Mouse (Mus musculus) lung, adult 18-20 months (tissue): ENCODE data around the gene Acot13.

ENCODE experiments used
- DNase-seq, 2 experiments: peaks; one replicate each; pipeline ENCODE4 v3.0.0; 2022; ENCODE audit warnings: mixed read lengths in 2 of 2

The Acot13 gene

DNA sequence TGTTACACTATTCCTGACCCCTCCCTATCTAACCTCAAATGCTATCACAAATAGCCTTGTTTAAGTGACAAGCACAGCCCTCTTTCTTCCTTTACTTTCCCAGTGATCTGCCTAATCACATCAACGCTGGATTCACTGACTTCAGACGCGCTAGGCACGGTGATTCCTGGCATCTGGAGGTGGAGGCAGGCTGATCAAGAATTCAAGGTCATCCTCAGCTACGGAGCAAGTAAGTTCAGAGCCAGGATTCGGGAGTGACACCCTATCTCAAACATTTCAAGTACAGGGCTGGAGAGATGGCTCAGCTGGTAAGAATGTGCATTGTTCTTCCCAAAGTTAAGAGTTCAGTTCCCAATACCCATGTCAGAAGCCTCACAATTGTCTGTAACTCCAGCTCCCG lies 5.2 kb downstream of the Acot13 start:
- no peak for DNase-seq

DNA sequence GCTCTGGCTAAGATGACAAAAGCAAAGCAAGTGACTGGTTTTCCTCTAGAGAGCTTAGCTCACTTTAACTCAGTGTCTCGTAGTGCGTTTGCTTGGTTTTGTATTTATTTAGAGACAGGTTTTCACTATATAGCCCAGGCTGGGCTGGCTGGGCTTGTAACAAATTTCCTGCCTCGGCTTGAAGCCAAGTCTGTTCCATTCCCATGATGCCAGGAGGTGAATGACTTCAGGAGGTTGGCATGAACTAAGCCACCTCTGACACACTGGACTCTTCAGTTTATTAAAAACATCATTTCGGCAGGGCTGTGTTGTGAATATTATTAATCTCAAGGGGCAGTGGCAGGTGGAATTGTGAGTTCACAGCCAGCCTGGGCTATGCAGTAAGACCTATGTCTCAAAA lies 5.8 kb downstream of the Acot13 start:
- DNase-seq = no peak

DNA sequence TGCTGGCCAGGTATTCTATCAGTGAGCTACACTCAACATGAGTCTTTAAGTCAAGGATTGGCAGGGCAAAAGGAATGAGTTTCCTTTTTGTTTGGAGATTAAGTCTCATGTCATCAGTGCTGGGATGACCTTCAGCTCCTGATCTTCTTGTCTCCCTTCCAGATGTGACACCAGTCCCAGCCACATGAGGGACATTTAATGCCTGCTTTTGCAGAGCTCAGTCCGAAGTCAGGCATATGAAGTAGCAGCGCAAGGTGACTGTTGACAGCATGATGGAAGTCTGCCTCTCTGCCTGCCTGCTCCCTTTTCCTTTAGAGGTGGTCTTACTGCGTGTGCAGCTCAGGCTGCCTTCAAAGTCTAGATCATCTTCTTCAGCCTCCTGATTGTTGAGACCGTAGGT lies 6.7 kb downstream of the Acot13 start:
- DNase-seq = no peak

DNA sequence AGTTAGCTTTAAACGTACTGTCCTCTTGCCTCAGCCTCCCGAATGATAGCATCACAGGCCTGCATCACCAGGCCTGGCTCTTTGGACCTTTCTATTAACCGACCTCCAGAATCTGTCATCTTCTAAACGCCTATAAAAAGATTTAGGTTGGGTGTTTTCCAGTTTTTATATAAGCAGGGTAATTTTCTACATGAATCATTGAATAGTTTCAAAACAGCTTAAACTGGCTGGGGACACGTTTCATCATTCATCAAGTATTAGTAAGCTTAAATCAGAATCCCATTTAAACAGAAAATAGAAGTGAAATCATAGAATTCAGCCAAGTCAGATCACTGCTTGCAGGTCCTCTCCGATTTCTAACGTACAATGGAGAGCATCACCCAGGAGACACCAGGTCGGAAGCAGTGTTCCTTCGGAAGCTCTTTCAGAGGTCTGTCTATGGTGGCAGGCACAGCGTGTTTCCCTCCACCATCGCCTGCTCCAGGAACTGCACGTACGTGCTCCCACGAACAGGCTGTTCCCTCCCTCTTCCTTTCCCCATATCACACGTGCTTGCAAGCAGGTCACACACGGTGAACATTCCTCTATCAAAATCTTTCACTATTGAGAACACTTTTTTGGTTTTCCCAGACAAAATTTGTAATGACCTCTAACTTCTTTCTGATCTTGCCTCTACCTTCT lies 8.5 kb downstream of the Acot13 start:
- DNase-seq = no peak

DNA sequence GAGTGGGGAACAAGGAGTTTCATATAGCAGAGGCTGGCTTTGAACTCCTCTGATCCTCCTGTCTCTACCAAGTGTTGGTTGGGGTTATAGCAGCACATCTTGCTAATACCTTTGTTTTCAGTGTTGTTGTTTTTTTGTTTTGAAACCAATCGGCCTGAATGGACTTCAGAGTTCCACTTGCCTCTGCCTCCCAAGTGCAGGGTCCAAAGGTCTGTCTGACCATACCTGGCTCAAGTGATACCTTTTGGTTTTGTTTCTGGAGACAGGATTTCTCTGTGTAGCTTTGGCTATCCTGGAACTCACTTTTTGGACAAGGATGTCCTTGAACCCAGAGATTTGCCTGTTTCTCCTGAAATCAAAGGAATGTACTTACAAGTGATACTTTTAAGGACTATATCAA lies 11.4 kb downstream of the Acot13 start:
- no peak for DNase-seq

DNA sequence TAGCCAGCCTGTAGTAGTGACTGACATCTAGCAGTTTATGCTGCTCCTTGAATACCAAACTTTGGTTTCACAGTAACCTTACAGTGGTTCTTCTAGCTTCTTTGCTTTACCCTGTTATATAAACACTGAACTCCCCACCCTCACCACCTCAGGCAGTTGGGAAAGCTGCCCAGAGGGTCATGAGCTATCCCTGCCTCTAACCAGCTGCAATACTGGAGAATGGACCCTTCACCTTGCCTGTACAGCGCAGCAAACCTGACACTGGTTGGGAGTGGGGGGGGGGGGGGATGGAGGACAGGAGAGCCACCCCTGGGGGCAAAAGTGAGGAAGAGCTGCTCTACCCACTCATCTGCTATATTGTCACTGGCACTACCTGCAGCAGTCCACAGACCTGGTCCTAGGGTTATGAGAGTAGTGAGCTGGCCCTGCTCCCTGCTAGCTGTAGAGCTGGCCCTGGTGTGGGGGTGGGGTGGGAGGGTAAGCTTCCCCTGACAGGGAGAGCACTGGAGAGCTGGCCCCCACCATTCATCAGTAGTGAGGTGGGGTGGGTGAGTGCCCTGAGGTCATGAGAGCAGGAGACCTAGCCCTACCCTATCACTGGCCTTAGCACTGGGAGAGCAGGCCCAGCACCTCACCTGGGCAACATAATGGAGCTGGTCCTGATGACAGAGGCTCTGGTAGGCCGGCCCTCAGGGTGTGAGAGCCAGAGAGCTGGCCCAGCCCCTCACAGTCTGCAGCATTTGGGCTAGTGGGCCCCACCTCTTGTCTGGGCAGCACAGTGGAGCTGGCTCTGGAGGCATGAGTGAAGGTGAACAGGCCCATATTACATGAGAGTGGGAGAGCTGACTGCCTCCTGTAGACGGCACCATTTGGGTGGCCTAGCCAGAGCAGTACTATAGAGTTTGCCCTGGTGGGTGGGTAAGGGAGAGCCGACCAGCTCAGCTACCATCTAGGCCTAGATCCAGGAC lies 14.9 kb downstream of the Acot13 start:
- no peak for DNase-seq

DNA sequence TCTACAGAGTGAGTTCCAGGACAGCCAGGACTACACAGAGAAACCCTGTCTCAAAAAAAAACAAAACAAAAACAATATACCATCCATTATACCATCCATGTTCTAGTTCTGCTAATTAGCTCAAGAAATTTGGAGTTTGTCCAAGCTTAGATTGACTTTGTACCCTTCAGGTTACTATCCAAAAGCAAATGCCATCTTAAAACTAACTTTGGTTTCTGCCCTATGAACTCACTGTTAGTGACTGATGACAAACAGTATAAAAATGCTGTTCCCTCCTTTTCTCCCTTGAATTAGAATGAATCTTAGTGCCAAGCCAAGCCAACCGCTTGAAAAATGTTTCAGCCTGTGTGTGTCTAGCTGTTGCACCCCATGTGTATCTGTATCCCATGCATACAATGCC lies 16.7 kb downstream of the Acot13 start:
- DNase-seq = no peak

DNA sequence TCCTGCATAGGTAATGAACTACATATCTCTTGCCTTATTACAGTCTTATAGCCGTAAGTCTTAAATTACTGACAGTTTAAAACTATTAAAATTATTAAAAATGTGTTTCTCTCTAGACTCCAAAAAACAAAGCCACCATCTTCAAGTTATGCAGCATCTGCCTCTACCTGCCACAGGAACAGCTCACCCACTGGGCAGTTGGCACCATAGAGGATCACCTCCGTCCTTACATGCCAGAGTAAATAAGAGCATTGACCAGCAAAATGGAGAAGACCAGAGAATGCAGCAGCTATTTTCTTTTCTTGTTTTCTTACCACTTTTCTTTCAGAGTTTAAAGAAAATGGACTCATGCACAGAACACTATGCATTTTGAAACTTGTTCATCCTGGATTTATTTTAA lies 18.8 kb downstream of the Acot13 start:
- no peak for DNase-seq

DNA sequence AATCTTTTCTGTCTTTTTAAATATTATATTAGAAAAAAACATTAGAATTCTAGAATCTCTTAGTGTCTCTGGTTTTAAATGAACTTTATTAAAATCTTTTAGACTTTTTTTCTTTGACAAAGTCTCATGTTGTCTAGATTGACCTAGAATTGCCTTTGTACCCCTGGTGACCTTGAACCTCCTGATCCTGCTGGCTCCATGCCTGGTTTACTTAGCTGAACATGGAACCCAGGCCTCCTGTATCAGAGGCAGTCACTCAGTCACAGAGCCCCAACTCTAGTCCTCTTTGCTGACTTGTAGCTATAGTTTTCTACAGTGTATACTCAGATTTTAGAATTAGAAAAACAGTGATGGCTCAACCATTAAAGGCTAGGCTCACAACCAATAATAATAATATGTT lies 25.3 kb downstream of the Acot13 start:
- no peak for DNase-seq

DNA sequence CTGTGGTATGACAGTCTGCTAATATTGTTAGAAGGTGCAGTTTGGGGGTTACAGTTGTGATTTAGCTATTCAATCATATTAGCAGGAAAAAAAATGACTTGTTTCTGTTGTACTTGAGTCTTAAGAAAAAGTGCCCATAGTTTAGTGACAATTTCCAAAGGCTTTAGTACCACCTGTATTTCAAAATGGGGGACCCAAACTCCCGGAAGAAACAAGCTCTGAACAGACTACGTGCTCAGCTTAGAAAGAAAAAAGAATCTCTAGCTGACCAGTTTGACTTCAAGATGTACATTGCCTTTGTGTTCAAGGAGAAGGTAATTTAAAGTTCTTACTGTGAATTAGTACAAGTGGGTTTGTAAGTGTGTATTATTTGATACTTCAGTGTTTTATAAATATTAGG lies 28.1 kb downstream of the Acot13 start:
- no peak for DNase-seq

DNA sequence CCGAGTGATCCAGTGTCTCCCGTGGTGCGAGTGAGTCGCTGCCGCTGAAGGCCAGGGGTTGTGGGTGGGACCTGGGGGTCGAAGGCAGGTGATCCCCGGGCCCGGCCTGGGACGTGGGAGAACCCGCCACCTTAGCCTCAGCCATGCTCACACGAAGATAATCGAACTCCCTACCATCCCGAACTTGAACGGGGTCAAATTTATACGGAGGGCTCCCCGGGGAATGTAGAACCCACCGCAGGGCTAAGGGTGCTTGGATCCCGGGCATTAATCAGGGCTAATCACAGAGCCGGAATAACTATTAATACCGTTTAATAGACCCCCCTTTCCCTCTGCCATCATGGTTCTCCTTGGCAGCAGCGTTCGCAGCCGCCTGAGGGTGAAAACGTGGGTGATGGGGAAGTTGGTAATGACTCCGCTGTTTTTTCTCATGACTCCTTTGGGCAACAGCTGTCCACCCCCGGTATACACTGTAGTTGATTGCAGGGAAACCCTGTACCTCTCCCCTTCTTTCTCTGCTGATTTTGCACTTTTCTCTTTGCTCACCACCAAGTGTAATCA lies 29.1 kb downstream of the Acot13 start:
- peak; percentile 40 to 49 for DNase-seq

DNA sequence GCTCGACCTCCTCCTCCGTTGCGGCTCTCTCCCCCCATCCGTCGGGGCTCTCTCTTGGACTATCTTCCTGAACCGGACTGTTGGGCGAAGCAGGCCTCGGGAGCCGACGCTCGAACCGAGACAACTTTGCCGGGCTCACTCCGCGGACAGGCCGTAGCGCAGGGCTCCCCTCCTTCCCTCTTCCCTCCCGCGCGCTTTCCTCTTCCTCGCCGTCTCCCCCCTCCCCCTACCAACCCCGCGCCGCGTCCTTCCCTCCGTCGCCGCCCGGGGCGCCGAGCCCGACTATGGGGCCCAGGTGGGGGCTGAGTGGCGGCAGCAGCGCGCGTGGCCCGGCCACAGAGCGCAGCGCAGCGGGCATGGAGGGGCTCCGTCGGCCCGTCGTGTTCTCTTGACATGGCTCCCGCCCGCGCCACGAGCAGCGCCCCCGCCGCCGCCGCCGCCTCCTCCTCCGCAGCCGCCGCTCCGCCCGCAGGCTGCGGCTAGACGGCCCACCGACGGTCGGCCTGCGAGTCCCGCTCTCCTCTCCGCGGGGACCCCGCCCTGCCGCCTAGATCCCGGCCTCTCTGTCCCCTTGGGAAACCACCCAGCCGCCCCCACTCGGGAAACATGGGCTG lies 29.9 kb downstream of the Acot13 start, which contains the start of gene BC005537:
BC005537 (plus strand) TSS at position 350 of the 614 bp plus-strand sequence.
- peak; percentile 39 to 47 for DNase-seq

DNA sequence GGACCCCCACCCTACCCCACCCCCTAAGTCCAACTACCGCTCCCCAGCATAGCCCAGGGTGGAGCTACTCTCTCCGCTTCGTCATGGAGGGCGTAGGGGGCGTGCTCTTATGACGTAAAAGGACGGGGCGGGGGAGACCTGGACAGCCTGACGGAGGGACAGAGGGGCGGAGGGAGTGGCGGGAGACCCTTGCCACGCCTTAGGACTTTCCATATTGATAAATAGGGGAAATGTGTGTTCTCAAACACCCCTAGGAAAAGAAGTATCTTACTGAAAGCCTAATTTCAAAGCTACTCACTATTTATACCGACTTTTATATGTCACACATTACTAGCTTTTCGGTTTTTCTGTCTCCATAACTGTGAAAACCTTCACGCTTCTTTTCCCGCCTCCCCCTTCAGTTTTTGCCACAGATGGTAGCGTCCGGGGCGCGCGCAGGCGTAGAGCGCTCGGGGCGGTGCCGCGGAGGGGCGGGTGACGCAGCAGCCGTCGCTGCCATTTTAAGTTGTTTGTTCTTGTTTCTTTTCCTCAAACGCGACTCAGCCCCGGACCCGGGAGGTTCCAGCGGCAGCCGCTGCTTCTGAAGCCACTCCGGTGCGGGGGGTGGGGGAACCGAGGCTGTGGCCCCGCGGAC lies 30.5 kb downstream of the Acot13 start:
- DNase-seq = peak; percentile 98 to 99

DNA sequence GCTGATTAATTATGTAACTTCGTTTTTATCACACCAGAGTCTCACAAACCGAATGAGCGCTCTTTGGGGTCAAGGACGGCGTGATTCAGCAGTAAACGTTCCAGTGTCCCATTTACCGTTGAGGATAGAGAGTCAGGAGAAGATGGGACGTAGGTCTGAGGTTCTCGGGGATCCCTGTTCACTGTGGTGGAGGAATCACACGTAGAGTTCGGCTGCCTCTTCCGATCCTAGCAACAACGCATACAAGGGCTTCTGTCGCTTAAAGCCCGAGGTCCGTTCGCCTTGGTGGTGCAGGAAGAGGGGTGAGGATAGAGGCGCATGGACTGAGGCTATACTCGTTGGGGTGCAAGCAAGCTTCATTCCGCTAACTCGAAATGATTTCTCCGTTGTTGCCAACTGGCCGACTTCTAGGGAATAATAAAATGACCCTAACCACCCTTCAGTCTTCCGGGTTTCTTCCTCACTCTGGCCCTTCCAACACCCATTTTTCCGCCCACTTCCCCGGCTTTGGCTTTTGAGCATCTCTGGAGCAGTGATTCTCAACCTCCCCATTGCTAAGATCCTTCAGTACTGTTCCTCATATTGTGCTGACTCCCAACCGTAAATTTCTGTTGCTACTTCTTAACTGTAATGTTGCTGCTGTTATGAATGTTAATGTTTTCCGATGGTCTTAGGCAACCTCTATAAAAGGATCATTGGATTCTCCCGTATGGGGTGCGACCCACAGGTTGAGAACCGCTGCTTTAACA lies 31.2 kb downstream of the Acot13 start:
- DNase-seq = peak; percentile 43 to 53

DNA sequence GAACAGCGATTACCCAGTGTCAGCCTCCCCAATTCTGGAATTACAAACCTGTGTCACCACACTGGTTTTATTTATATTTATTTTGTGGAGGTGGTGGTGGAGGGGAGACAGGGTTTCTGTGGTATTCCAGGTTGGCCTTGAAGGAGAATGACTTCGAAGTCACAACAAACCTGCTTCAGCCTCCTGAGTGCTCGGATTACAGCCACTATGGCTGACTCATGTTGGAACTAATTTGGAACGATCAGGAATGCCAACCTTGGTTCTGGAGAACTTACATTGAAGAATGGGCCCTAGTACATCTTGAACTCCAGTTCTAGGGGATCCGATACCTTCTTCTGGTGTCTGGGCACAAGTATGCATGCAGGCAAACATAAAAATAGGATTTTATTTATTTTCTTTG lies 32.0 kb downstream of the Acot13 start:
- DNase-seq = no peak

DNA sequence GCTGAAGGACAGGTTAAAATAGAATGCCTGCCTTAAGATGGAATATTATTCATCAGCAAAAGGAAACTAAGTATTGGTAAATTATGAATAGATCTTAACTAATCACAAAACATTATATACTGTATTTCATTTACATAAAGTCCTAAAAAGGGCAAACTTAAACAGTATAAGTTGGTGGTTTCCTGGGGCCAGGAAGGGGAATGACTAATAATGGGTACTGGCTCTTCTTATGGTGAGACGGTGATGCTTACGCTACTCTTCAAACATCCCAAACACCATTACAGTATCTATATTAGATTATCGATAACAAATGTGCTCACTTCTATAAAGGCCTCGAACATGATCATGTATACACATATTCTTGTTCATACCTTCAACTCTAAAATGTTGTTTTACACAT lies 32.7 kb downstream of the Acot13 start:
- no peak for DNase-seq

DNA sequence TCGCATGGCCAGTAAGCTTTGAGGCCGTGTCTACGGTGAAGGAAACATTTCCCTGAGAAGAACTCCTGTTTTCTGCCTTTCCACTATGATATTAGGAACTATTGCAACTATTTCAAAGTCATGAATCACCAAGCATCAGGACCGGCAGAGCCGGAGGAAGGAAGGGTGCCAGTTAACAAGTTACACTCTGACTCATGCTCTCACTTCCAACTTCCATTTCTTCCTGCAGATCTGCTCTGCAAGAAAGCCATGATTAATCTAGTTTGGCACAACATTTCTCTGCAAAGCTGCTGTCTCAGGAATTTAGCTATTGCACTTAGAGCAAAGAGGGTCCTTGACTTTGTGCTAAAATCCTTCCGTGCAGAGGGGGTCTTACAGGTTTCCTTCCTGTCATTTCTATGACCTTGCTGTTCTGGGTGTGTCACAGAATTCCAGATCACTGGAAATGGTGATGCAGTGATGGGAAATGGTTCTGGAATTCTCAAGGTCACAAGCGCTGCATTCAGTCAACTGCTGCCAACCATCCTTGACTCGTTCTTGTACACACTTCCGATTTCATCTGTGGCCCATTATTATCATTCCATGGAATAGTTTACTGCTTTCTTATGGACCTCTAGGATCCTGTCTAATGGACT lies 38.8 kb downstream of the Acot13 start:
- peak in 1 of 2 experiments; percentile 18 for DNase-seq

DNA sequence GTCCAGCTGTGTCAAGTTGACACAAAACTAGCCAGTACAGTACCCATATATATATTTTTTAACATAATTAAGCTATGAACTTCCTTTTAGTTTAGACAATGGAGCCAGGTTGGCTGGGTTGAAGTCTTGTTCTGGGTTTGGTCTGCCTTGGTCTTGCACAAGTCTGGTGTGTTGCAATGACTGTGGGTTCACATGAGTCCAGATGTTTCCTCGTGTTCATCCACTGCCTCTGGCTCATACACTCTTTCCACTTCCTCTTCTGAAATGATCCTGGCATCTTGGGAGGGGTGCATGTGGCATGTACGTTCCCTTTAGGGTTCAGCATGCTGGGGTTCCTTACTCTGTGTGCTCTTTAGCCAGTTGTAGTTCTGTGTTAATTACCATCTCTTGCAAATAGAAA lies 40.0 kb downstream of the Acot13 start:
- DNase-seq = peak; percentile 64 to 71

DNA sequence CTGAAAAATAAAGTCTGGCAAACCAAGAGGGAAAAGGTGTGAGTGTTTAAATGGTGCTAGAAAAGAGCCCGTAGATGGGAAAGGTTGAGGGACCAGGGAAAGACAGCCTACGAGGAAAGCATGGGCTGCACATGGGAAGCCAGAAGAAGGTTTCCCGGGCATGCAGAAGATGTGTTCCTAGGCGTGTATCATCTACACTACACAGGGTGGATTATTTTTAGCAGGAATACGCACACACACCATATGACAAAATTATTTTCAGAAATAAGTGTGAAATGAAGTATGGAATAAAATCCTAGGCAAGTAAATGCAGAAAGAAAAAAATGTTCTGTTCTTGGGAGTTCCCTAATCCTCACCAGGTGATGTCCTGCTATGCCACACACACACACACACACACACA lies 43.9 kb downstream of the Acot13 start:
- DNase-seq = no peak

DNA sequence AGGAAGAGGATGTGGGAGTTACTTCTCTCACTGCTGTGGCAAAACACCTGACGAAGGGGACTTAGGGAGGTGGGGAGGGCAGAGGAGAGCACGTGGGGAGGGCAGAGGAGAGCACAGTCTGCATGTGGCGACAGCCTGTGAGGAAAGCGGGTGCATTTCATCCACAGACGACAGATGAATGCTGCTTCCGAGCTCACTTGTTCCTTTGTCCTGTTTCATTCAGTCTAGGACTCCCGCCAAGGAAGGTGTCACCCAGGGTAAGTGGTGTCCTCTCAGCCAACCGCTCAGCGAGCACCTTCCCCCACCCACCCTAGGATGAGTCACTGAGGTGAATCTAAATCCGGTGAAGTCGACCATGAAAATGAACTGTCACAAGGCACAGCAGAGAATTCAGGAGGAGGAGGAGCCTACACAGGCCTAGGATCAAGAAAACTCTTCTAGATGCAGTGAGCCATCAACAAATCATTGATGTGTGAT lies 45.3 kb downstream of the Acot13 start:
- no peak for DNase-seq

DNA sequence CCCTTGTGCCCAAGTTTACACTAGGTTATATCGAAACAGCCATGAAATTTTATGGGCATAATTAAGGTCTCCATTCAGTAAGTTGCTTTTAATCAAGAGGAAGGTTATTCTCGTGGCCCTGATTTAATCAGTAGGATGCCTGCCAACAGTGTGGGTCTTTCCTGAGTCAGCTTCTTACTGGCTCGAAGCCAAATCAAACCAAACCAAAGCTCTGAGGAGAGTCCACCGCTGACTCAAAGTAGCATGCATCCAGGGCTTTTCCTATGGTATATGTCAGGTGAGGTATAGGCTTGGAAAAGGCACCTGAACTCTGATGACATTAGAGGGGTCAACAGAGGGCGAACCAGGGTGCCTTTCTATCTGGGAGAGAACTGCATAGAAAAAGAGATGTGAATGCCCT lies 49.4 kb downstream of the Acot13 start:
- DNase-seq = no peak
